Mouse (Mus musculus) kidney, embryonic 14.5 days (tissue): ENCODE measurements around the gene Nkiras2. TPM values are rescaled to one million over a fixed set of nuclear protein-coding genes. Genes with fewer than 3 reads are reported as not detected.

Experiments
- ATAC-seq: fragments of 200-750 bp; cut with Nextera tagmentation; 2 replicates; pipeline ENCODE4 v1.8.0; 2017; ENCODE audit warnings: moderate number of reproducible peaks, mild to moderate bottlenecking, moderate TSS enrichment, moderate library complexity; ENCODE audit not compliant: low FRiP score, low TSS enrichment
- H3K27ac ChIP-seq: fragments of 300-500 bp; sonication (generic); 2 replicates; pipeline ENCODE4 v1.5.1; 2014; ENCODE audit warnings: low read depth, mild to moderate bottlenecking, low read length, moderate library complexity, mixed read lengths
- H3K27me3 ChIP-seq: fragments of 300-500 bp; sonication (generic); 2 replicates; pipeline ENCODE4 v1.6.1; 2014; ENCODE audit warnings: mild to moderate bottlenecking, low read length; ENCODE audit not compliant: control insufficient read depth, insufficient read depth
- H3K36me3 ChIP-seq: fragments of 300-500 bp; sonication (generic); 2 replicates; pipeline ENCODE4 v1.6.1; 2014; ENCODE audit warnings: low read length, mixed read lengths; ENCODE audit not compliant: control insufficient read depth, insufficient read depth
- H3K4me1 ChIP-seq: fragments of 300-500 bp; sonication (generic); 2 replicates; pipeline ENCODE4 v1.6.1; 2014; ENCODE audit warnings: low read length, mixed read lengths; ENCODE audit not compliant: control insufficient read depth, insufficient read depth
- H3K4me2 ChIP-seq: fragments of 300-500 bp; sonication (generic); replicated peaks from 2 replicates; pipeline ENCODE4 v1.6.1; 2014; ENCODE audit warnings: low read depth, mild to moderate bottlenecking, low read length
- H3K4me3 ChIP-seq: fragments of 300-500 bp; sonication (generic); 2 replicates; pipeline ENCODE4 v1.5.1; 2014; ENCODE audit warnings: mild to moderate bottlenecking, low read length
- H3K9ac ChIP-seq: fragments of 300-500 bp; sonication (generic); 2 replicates; pipeline ENCODE4 v1.6.1; 2014; ENCODE audit warnings: low read depth, mild to moderate bottlenecking, low read length, moderate library complexity
- H3K9me3 ChIP-seq: fragments of 300-500 bp; sonication (generic); 2 replicates; pipeline ENCODE4 v1.6.1; 2016; ENCODE audit warnings: low read length; ENCODE audit not compliant: control insufficient read depth
- WGBS: fragments of 180-500 bp; shearing (Covaris S2); extraction: QIAGEN DNeasy Blood & Tissue Kit; methylation state at CpG from one replicate; pipeline ENCODE4 v1.1.7; 2014; 5-methylcytosine and 5-hydroxymethylcytosine counted together
- polyA plus RNA-seq: library from polyadenylated mRNA; unstranded; fragments of >200 nt; fragmentation: Nextera tagmentation; extraction: Ambion mirVana; gene quantifications from 2 replicates; pipeline ENCODE4 v1.2.1, GENCODE M21; 2014

Nkiras2 gene
- polyA plus RNA-seq, 1 experiment from 2014 or later: 67.6 TPM

DNA sequence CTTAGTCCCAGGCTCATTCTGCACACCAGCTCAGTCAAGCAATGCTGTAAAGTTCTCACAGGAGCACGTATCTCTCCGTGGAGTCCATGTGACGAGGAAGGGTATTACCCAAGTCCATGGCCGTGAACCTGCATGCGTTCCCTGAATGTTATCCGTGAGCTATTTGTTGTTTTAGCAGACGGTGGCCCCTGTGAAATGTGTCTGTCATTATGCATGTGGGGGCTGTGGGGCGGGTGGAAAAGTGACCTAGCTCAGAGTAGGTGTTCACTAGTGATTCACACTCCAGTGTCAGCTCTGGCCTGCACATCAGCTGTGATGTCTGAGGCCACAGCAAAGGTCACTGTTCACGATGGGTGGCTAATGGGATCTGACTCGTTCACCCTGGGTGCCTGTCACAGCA lies 40.8 kb downstream of the Nkiras2 start:
- H3K4me3 ChIP-seq: no peak overlapping the region
- H3K27me3 ChIP-seq: no peaks in the 10 kb centered on the region
- no peak overlapping the region for H3K4me2 ChIP-seq
- H3K9ac ChIP-seq: no peak overlapping the region
- H3K4me1 ChIP-seq: no peaks in the 10 kb centered on the region
- H3K9me3 ChIP-seq: no peaks in the 10 kb centered on the region
- H3K27ac ChIP-seq: no peak overlapping the region
- no peak for ATAC-seq
- 38% methylated on average over 10 of the region's 10 CpGs for WGBS
- H3K36me3 ChIP-seq: no peaks in the 10 kb centered on the region

DNA sequence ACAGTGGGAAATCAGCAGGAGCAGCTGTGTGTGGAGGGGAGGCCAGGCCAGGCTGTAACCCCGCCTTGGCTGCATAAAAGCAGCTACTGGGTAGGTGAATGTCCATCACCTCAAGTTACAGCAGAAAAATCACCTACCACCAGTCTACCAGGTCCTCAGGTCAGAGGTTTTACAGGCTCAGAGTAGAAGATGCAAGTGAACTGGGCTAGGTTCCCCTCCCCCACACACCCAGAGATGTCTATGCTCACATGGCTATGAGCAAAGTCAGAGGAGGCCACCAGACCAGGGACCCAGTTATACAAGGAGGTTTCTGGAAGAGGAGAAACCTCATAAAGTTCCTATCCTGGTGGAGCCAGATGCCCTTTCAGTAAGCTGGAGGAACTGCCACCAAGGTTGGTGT lies 52.0 kb downstream of the Nkiras2 start:
- Histone ChIP-seq H3K36me3 (no peaks in the 10 kb centered on the region), H3K4me2 (no peak overlapping the region), H3K9me3 (no peaks in the 10 kb centered on the region), H3K9ac (no peak overlapping the region), H3K27ac (no peak overlapping the region), H3K27me3 (peaks cover 7% of the 10 kb centered on the region; the same call in 1 of the 2 replicates), H3K4me3 (no peak overlapping the region), H3K4me1 (0 out of 2 replicates have a peak, but pooled peaks cover 6% of the 10 kb centered on the region)
- ATAC-seq: no peak
- WGBS: 81% methylated on average over 1 of the region's 1 CpGs

DNA sequence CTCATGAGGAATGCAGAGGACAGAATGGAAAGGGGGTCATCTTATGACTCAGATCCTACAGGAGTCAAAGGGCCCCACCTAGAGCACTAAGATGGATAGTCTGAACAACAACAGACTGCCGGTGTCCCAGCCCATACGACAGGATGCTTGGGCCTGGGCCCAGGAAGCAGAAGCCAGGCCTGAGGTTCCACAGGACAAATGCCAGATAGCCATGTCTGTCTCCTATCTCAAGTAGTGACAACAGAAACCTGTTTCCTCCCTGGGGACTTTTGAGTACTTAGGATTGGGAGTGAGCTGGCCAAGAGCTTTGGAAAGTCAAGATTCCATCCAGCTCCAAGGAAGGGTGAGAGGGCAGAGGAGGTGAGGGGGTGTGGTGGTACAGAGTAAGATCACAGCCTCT lies 52.9 kb downstream of the Nkiras2 start:
- Histone ChIP-seq H3K9me3 (no peaks in the 10 kb centered on the region), H3K27me3 (peaks cover 7% of the 10 kb centered on the region; the same call in 1 of the 2 replicates), H3K4me1 (0 out of 2 replicates have a peak, but pooled peaks cover 6% of the 10 kb centered on the region), H3K4me3 (no peak overlapping the region), H3K9ac (no peak overlapping the region), H3K36me3 (no peaks in the 10 kb centered on the region), H3K27ac (no peak overlapping the region), H3K4me2 (no peak overlapping the region)
- WGBS: 85% methylated on average over 2 of the region's 2 CpGs
- ATAC-seq: no peak

DNA sequence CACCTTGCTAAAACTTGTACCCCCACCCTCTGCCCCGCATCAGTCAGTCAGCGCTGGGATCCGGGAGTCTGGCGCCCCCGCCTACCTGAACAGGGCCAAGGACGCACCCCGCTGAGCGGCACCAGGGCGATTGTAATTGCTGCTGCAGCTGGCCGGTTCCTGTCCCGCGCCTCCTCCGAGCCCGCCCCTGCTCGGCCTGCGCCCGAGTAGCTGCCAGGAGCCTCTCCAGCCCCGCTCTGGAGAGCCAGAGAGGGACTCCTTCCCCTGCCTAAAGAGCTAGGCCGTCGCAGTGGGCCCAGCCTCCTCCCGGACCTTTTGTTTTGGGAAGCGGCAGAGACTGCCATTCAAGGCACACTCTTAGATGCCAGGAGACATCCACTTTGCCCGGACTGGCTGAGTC lies 54.1 kb downstream of the Nkiras2 start:
- Histone ChIP-seq H3K4me2 (peak overlapping the region; percentile 35), H3K9ac (no peak overlapping the region; the same call in 1 of the 2 replicates), H3K4me1 (0 out of 2 replicates have a peak, but pooled peaks cover 6% of the 10 kb centered on the region), H3K36me3 (no peaks in the 10 kb centered on the region), H3K27ac (no peak overlapping the region), H3K4me3 (no peak overlapping the region), H3K27me3 (peaks cover 7% of the 10 kb centered on the region; the same call in 1 of the 2 replicates), H3K9me3 (no peaks in the 10 kb centered on the region)
- peak; percentile 64 for ATAC-seq
- WGBS: 2% methylated on average over 23 of the region's 23 CpGs

Other genes with a start within 250 kb of the Nkiras2 start
- gene Jup, start 221.5 kb upstream of the Nkiras2 start, polyA plus RNA-seq: 66.8 and 84.7 TPM in 2 replicates
- gene P3h4, start 204.4 kb upstream of the Nkiras2 start, polyA plus RNA-seq: 59.7 and 63.3 TPM in 2 replicates
- 75.4 and 113 TPM in 2 replicates for gene Fkbp10, start 203.5 kb upstream of the Nkiras2 start, polyA plus RNA-seq
- gene Nt5c3b, start 177.4 kb upstream of the Nkiras2 start, polyA plus RNA-seq: 100 and 112 TPM in 2 replicates
- gene Klhl10, start 177.3 kb upstream of the Nkiras2 start, polyA plus RNA-seq: 0.61 and 0.68 TPM in 2 replicates
- 8.5 and 12.3 TPM in 2 replicates for gene Klhl11, start 146.5 kb upstream of the Nkiras2 start, polyA plus RNA-seq
- 70.1 and 158 TPM in 2 replicates for gene Acly, start 91.2 kb upstream of the Nkiras2 start, polyA plus RNA-seq
- gene Ttc25, start 73.6 kb upstream of the Nkiras2 start, polyA plus RNA-seq: 0.58 and 0.77 TPM in 2 replicates
- gene Cnp, start 44.3 kb upstream of the Nkiras2 start, polyA plus RNA-seq: 17.0 and 25.0 TPM in 2 replicates
- 86.2 and 126 TPM in 2 replicates for gene Dnajc7, start 924 bp downstream of the Nkiras2 start, polyA plus RNA-seq
- 0.40 and 0.50 TPM in 2 replicates for gene Zfp385c, start 73.2 kb downstream of the Nkiras2 start, polyA plus RNA-seq
- gene Dhx58, start 85.0 kb downstream of the Nkiras2 start, polyA plus RNA-seq: 3.2 TPM in 2 replicates
- gene Kat2a, start 93.2 kb downstream of the Nkiras2 start, polyA plus RNA-seq: 44.3 and 74.5 TPM in 2 replicates
- gene Hspb9, start 94.6 kb downstream of the Nkiras2 start, polyA plus RNA-seq: 0.47 TPM in 1 of 2 replicates, not detected in the other
- 46.8 and 92.8 TPM in 2 replicates for gene Rab5c, start 119.0 kb downstream of the Nkiras2 start, polyA plus RNA-seq
- 0.07 TPM in 1 of 2 replicates, not detected in the other for gene Kcnh4, start 140.7 kb downstream of the Nkiras2 start, polyA plus RNA-seq
- gene Hcrt, start 143.7 kb downstream of the Nkiras2 start, polyA plus RNA-seq: not detected in 2 replicates
- gene Ghdc, start 151.7 kb downstream of the Nkiras2 start, polyA plus RNA-seq: 3.6 and 4.5 TPM in 2 replicates
- gene Stat5b, start 231.5 kb downstream of the Nkiras2 start, polyA plus RNA-seq: 12.7 and 19.8 TPM in 2 replicates
- 2.0 and 3.0 TPM in 2 replicates for gene Stat5a, start 240.1 kb downstream of the Nkiras2 start, polyA plus RNA-seq